Mouse (Mus musculus): Measurements from ENCODE around the gene Eif3i. TPM values are rescaled to one million over a fixed set of nuclear protein-coding genes. Genes with fewer than 3 reads are reported as not detected.
"Not testable (repeated sequence)": the region's sequence is repeated elsewhere in the genome, so short reads cannot be mapped to it uniquely, and the experiment has no call there.

Eif3i gene
- total RNA-seq, 2 experiments from 2014 or later: 167 to 176 TPM

DNA sequence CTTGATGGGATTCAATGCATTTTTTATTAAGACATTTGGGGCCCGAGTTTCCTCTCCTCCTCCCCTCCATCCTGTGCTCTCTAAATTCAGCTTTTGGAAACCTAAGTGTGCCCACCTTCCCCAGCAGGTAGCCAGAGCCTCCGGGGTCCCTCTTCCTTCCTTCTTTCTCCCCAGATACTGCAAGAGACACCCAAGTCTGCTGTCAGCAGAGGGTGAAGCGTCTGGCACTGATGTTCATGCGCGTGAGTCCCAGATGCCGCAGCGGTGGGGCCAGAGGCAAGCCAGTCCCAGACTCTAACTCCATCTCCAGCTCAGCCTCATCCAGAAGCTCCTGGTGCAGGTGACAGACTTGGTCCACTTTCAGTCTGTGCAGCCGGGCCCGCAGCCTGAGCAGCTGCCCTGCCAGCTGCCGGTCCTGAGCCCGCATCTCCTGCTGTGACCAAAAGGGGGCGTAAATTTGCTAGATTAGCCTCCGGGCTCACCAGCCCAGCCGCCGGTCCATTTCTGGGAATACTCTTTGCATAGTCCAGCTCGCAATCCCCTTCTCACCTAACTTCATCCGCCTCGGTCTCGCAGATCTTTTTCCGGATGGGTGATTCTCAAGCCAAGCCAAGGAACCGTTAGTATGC, 23.5 kb downstream of the Eif3i start:
- DNase-seq (ENCODE audit: low spot score in 2 of 2): peak in 1 of 2 experiments; percentile 69

DNA sequence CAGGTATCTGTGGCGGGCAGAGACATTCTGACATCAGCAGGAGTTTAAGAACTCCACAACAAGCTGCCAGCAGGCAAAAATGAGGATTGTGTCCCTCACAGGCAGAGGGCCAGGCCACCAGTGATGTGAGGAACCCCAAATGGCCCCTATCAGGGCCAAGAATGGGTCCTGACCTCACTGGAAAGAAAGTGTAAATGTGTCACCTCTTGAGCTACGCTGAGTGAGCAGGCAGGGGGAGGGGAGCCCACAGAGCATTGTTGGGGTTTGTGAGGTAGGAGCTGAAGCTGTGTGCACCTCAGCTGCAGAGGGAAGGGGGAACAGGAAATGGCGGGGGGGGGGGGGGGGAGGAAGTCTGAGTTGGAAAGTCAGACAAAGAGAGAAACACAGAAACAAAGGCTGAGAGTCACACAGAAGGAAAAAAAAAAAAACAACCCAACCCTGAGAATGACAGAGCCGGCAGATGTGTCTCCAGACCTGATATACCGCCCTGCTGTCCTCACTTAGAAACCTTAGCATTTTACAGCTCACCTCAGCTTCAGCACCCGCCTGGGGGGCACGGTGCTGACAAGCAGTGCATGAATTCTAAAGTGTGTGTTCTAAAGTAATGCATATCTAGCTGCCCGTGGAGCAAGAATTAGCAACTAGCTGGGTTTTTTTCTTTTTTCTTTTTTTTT, 25.1 kb downstream of the Eif3i start:
- no peak for DNase-seq (ENCODE audit: low spot score in 2 of 2)

DNA sequence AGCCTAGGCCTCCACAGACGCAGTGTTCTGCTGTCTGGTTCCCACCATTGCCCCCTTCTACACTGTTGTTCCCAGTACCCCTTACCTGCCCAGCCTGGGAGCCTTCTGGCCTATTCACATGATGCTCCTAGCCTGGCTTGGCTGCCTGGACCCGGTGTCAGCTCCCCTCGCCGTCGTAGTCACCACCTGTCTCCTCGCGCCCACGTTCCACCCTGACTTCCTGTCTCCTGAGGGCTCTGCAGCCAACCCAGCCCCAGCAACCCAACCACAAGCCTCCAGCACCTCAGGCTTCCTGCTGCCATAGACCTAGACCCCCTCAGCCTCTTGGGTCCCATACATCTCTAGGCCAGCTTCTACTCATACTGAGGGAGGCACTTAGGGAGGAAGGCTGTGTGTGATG, 27.0 kb downstream of the Eif3i start, which contains the start of gene Lck:
Gene Lck (minus strand): TSS at position 212 of the 400 bp plus-strand sequence.
- DNase-seq (ENCODE audit: low spot score in 2 of 2): no peak

DNA sequence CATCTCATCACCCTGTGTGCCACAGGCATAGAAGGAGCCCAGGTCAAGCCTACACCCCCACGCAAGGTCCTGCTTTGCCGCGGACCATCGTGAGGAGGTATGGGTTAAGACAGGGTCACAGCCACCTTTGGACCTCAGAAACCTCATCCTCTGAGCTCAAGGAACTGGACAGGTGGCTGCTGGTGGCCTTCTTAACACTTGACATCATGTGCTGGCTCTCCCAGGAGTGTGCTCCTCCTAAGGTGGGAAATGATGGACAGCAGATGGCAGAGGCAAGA, 27.4 kb downstream of the Eif3i start:
- DNase-seq (ENCODE audit: low spot score in 2 of 2): no peak

DNA sequence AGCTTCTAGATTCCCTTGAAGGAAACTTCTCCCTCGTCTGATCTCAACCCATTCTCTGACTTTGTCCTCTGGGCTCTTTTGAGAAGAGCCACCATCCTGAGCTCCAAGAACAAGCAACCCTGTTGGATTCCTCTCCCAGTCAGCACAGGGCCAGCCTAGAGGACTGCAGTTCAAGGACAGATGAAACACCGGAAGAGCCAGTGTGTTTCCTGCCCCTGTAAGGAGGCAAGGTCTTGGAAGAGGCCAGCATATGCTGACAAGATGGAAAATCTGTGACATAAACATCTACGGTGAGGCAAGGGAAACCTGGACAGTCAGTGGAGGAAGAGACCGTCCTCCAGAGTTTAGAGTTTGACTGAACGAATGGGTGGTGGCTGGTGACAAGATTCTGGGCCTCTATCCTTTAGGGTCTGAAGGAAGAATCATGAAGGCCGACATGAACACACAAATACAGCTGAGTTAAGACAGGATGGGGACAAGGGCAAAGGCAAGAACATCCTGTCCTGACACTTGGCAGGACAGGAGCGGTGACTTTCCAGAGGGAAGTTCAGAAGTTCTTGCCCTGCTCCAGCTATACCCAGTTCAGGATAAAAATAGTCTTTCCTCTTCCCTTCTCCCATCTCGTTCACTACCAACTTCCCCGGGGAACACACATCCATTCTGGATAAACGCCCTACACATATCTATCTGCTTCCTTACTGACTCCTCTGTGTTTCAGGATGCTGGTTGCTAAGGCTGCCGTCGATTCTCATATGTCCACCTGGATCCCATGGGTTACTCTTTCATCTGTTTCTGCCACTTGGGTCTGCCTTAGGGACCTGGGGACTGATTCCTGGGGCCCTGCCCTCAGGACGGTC, 28.0 kb downstream of the Eif3i start:
- no peak for DNase-seq (ENCODE audit: low spot score in 2 of 2)

DNA sequence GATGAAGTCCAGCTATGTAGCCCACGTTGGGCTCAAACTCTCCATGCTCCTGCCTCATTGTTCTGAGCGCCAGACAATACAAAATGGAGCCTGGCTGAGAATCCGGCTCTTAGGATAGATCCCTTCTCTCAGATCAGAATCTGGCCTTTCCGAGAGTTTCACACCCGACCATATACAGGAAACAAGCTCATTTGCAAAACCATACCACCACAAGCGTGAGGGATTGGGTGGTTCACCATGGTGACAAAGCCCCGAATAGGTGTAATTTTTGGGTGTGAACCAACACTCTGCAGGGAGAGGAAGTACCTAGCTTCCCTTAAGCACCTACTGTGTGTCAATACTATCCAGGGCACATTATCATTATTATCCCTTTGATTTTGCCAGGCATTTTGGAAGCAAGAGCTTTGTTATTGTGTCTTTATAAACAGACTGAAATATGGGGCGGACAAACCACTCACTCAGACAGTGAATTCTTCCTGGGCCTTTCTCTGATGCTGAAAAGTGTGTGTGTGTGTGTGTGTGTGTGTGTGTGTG, 28.8 kb downstream of the Eif3i start:
- DNase-seq (ENCODE audit: low spot score in 2 of 2): no peak

DNA sequence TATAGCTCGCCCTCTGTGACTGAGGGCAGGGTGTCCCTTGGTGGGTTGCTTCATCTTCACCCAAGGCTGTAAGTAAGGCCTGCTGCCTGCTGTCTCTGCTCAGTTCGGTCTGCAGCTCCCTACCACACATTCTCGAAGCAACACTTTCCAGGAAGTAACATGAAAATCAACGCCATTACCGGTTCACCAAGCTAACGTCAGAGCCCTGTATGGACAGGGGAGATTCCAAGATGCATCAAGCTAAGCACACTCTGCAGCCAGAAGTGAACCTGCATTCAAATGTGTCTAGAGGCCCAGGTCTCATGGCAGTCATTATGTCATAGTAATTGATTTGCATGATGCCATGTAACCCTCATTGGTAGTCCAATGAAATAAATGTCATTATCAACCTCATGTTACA, 30.4 kb downstream of the Eif3i start:
- DNase-seq (ENCODE audit: low spot score in 2 of 2): no peak

DNA sequence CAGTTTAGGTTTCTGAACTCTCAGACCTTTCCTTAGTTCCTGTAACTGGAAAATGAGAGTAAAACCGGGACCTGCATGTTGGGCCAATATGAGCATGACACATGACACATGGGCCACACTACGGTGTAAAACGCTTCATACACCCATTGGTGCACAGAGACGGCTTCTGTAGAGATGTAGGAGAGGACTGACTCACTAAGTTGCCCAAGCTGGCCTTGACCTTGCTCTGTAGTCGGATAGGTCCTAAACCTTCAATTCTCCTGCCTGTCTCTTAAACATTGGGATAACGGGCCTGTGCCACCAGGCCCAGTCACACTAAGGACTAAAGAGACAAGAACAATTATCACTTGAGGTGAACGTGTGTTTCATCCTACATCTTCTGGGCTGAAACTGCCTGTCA, 32.1 kb downstream of the Eif3i start:
- DNase-seq (ENCODE audit: low spot score in 2 of 2): no peak

DNA sequence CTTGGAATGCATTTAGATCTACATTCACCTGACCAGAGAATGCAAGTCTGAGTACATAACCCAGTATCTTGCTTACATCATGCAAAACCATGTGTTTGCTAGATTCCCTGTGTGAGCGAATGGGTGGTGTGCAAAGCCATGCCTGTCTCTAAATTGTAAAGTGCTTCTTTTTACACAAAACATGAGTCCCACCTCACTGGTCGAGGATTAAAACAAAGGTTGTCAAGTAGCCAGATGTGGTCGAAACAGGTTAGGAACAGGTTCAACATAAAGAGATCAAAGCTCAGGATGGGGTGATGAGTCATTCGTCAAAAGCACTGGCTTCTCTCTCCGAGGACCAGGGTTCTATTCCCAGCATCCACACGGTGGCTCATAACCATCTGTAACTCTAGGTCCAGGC, 35.3 kb downstream of the Eif3i start:
- DNase-seq (ENCODE audit: low spot score in 2 of 2): no peak

DNA sequence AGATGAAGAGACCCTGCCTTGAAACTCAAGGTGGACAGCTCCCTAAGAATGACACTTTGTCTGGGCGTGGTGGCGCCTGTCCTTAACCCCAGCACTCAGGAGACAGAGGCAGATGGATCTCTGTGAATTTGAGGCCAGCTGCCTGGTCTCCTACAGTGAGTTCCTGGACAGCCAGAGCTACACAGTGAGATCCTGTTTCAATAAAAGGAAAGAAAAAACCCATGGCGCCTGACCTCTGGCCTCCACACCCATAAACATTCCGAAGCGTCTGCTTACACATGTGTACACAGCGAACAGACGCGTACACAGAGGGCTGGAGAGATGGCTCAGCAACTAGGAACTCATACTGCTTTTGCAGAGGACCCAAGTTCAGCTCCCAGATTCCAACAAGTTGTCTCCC, 36.7 kb downstream of the Eif3i start:
- DNase-seq (ENCODE audit: low spot score in 2 of 2): no peak

DNA sequence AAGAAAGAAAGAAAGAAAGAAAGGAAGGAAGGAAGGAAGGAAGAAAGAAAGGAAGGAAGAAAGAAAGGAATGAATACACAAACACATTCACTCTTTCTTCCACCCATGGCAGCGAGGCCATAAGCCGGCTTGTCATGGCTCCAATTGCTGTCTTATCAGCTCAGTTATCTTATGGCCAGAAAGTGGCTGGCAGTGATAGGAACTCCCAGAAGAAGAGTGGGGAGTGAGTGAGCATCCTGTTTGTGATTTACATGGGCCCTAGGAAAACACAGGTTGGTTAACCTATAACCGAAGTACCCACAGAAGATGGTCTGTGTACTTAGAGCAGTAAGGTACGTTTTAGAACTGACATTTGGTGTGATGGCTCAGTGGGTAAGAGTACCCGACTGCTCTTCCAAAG, 39.3 kb downstream of the Eif3i start:
- no peak for DNase-seq (ENCODE audit: low spot score in 2 of 2)

DNA sequence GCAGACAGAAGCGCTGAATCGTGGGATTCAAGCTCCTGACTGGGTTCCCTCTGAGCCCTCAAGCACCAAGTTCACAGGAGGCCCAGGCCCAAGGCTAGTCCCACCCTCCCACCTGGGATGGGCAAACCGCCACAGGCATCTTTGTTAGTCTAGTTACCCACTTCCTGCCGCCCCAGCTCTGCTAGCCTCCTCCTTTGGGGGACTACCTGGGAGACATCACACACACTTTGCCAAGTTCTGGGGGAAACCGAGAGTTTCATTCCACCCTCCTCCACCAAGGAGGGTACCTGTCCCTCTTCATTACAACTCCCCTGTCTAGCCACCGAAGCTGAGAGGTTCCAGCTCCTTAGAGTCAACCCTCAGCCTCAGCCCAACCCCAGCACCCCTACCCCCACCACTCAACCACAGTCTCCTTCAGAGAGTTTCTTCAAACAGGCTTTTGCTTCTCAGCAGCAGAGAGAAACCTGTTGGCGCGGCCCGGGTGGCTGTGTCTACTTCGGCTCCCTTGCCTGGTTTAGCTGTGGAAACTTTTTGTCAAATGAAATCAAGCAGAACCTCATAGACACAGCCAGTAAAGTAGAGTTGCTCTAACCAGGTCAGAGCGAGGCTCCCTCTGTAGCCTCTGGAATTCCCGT, 42.0 kb downstream of the Eif3i start:
- DNase-seq (ENCODE audit: low spot score in 2 of 2): no peak

DNA sequence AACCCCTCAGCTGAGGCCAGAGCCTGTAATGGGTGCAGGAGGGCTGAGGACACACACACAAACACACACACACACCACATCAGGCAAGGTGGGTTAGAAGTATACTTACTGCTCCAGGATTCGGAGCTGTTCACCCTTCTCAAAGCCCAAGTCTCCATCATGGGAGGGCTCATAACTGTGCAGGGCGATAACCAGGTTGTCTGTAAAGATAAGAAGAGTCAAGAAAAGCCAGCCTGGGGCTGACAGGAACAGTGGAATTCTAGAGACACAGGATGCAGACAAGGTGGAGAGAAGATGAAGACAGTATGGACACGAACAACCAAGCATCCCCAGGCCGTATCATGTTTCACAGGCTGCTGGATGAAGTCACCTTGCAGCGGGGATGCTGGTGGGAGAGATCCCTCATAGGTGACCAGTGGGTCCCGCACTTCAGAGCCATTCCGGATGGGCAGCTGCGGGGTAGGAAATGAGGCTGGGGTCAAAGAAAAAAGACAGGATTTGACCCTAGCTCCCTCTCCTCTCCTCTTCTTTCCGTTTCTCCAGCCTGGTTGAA, 43.1 kb downstream of the Eif3i start:
- DNase-seq (ENCODE audit: low spot score in 2 of 2): no peak

DNA sequence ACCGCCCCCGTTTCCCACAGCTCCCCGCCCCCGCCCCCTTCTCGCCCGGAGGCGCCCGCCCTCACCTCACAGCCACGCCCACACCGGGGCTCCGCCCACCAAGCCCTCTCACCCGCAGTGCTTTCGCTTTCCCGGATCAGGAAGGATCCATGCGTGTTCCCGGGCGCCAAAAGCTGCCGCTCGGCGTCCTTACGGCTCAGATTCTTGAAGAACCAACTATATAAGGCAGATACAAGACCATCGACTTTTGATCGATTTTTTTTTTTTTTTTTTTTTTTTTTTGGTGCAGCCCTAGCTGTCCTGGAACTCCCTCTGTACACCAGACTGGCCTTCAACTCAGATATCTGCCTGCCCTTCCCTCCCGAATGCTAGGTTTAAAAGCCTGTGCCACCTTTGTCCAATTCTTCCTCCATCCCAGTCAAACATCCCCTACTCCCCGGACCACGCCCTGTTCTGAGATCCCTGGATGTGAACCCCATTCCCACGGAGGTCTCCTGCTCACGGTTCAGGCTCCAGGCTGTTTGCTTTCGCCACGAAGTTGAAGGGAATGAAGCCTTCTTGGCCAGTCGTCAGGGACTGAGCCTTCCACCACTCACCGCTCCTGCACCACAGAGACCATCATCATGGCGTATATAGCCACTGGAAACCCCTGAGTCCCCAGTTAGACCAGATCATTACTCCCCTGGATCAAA, 43.8 kb downstream of the Eif3i start:
- DNase-seq (ENCODE audit: low spot score in 2 of 2): peak; percentile 83 to 88

DNA sequence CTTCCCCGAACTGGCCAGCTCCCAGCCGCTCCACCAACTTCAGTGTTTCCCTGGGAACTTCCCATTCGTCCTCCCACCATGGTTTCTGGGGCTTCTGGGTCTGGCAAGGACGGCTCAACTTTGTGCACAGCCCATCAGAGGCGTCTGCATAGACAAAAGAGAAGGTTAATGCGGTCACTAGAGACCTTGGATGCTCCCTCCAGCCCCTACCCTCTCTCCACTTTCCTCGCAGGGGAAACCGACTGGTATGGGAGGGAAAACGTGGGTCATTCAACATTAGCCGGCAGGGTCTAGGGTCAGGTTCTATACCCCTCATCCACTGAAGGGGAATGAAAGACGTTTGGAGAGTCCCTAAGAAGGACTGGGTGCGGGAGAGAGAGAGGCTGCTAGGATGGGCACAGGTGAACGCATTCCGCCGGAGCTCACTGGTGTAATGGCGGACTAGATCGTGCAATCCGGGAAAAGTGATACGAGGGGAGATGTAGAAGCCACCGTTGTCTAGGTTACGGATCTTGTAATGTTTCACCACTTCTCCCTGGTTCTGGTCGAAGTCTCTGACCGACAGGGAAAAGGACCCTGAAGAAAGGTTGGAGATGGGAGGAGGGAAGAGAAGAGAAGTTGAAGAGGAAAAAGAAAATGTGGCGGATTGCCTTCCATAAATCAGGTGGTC, 44.5 kb downstream of the Eif3i start:
- DNase-seq (ENCODE audit: low spot score in 2 of 2): no peak

DNA sequence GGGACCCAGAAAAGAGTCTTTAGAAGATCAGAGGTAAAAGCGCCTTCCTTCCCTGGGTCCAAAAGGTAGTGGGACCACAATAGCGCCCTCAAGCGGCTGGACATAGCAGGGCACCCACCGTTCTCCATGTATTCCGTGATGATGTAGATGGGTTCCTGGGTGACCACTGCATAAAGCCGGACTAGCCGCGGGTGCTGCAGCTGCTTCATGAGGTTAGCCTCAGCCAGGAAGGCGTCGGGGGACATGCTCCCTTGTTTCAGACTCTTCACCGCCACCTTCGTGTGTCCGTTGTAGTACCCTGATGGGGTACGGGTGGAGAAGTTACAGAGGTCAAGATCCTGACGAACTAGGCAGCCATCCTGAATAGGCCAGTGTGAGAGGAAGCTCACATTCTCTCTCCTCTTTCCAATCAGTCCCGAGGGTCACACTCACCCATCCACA, 45.0 kb downstream of the Eif3i start:
- peak in 1 of 2 experiments; percentile 40 for DNase-seq (ENCODE audit: low spot score in 2 of 2)

DNA sequence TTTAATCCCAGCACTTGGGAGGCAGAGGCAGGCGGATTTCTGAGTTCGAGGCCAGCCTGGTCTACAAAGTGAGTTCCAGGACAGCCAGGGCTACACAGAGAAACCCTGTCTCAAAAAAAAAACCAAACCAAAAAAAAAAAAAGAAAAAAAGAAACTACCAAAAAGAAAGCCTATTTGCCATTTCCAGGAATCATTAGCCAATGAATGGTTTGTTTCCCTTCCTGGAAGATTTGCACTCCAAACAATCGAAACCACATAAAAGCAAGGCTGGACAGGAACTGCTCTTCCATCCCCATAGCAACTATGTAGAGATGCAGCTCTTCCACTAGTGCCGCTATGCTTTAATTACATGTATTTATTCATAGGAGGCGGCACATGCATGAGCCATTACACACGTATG, 45.9 kb downstream of the Eif3i start:
- not testable (repeated sequence) for DNase-seq (ENCODE audit: low spot score in 2 of 2)

DNA sequence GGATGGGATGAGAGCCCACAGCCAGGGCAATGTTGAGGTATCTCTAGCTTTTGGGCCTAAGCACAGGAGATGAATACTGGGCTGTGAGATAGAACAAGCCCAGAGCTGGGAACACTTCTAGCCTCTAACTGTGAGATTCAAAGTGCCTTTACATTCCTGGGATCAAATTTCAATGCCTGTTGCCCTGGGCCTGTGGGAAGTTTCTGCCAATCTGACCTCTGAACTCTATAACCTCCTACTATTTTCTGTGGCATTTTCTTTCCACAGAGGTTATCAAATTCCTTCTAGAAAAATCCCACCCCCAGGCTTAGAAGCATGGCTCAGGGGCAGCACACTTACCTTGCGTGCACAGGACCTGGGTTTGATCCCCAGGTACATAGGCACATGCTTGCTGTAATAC, 50.2 kb downstream of the Eif3i start:
- no peak for DNase-seq (ENCODE audit: low spot score in 2 of 2)

DNA sequence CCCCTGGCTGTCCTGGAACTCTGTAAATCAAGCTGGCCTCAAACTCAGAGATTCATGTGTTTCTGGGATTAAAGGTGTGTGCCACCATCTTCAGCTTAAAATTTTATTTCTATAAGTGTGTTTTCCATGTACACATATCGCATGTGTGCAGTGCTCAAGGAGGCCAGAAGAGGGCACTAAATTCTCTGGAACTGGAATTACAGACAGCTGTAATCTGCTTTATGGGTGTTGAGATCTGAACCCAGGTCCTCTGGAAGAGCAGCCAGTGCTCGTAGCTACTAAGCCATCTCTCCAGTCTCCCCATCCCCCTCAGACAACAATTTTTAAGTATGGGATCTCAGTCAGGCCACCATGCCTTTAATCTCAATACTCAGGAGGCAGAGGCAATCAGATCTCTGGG, 51.1 kb downstream of the Eif3i start:
- no peak for DNase-seq (ENCODE audit: low spot score in 2 of 2)

DNA sequence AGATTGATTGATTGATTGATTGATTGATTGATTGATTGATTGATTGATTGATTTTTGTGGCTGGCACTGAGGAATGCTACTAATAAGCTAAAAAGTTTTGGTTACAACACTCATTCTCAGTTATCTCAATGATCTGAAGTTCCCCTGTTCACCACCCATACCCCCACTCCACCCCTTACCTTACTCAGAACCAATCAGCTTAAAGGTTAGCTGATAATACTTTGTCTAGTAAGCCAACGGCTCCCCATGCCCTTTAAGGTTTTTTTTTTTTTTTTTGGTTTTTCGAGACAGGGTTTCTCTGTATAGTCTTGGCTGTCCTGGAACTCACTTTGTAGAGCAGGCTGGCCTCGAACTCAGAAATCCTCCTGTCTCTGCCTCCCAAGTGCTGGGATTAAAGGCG, 52.8 kb downstream of the Eif3i start:
- DNase-seq (ENCODE audit: low spot score in 2 of 2): not testable (repeated sequence)
